Mouse (Mus musculus) embryonic facial prominence, embryonic 15.5 days (tissue): ENCODE measurements around the gene Steap3. TPM values are rescaled to one million over a fixed set of nuclear protein-coding genes. Genes with fewer than 3 reads are reported as not detected.

Source experiments
- ATAC-seq: fragments of 200-750 bp; cut with Nextera tagmentation; 2 replicates; pipeline ENCODE4 v1.8.0; 2017; ENCODE audit warnings: low read depth, moderate TSS enrichment; ENCODE audit not compliant: insufficient number of reproducible peaks, low FRiP score, low TSS enrichment
- H3K27ac ChIP-seq: fragments of 300-500 bp; sonication (generic); replicated peaks from 2 replicates; pipeline ENCODE4 v1.5.1; 2015; ENCODE audit warnings: mild to moderate bottlenecking, inconsistent platforms
- H3K27me3 ChIP-seq: fragments of 300-500 bp; sonication (generic); 2 replicates; pipeline ENCODE4 v1.6.1; 2015; ENCODE audit warnings: inconsistent platforms
- H3K36me3 ChIP-seq: fragments of 300-500 bp; sonication (generic); 2 replicates; pipeline ENCODE4 v1.6.1; 2015; ENCODE audit warnings: mild to moderate bottlenecking, inconsistent platforms
- H3K4me1 ChIP-seq: fragments of 300-500 bp; sonication (generic); 2 replicates; pipeline ENCODE4 v1.6.1; 2015; ENCODE audit warnings: inconsistent platforms
- H3K4me2 ChIP-seq: fragments of 300-500 bp; sonication (generic); replicated peaks from 2 replicates; pipeline ENCODE4 v1.6.1; 2015; ENCODE audit warnings: mild to moderate bottlenecking, inconsistent platforms
- H3K4me3 ChIP-seq: fragments of 300-500 bp; sonication (generic); replicated peaks from 2 replicates; pipeline ENCODE4 v1.5.1; 2015; ENCODE audit warnings: mild to moderate bottlenecking, inconsistent platforms
- H3K9ac ChIP-seq: fragments of 300-500 bp; sonication (generic); 2 replicates; pipeline ENCODE4 v1.6.1; 2015; ENCODE audit warnings: inconsistent platforms
- H3K9me3 ChIP-seq: fragments of 300-500 bp; sonication (generic); replicated peaks from 2 replicates; pipeline ENCODE4 v1.6.1; 2016; ENCODE audit warnings: inconsistent platforms
- WGBS: fragments of 180-500 bp; shearing (Covaris S2); methylation state at CpG from one replicate; pipeline ENCODE4 v1.1.7; 2015; 5-methylcytosine and 5-hydroxymethylcytosine counted together
- polyA plus RNA-seq: library from polyadenylated mRNA; unstranded; fragments of >200 nt; fragmentation: Nextera tagmentation; extraction: Ambion mirVana; gene quantifications from 2 replicates; pipeline ENCODE4 v1.2.1, GENCODE M21; 2015

Gene Steap3
- polyA plus RNA-seq, 1 experiment from 2014 or later = 7.9 TPM

GRCm38 (mm10) chr1:120267631-120268030, 4.9 kb downstream of the Steap3 start:
- Histone ChIP-seq H3K9me3 (no peaks in the 10 kb centered on the region), H3K27me3 (no peaks in the 10 kb centered on the region), H3K4me2 (no peak overlapping the region), H3K9ac (no peak overlapping the region), H3K36me3 (no peaks in the 10 kb centered on the region), H3K4me3 (no peak overlapping the region), H3K4me1 (peaks cover 21% of the 10 kb centered on the region), H3K27ac (no peak overlapping the region)
- no peak for ATAC-seq
- WGBS = 89% methylated on average over 3 of the region's 3 CpGs

- H3K36me3 ChIP-seq = no peaks in the 10 kb centered on the region
- H3K27ac ChIP-seq = no peak overlapping the region
- no peak overlapping the region for H3K9ac ChIP-seq
- H3K4me2 ChIP-seq = no peak overlapping the region
- no peaks in the 10 kb centered on the region for H3K27me3 ChIP-seq
- WGBS = 47% methylated on average over 4 of the region's 4 CpGs
- H3K4me1 ChIP-seq = peaks cover 21% of the 10 kb centered on the region
- H3K9me3 ChIP-seq = no peaks in the 10 kb centered on the region
- H3K4me3 ChIP-seq = no peak overlapping the region
- ATAC-seq = no peak
Observed at GRCm38 (mm10) chr1:120266460-120266859, 6.0 kb downstream of the Steap3 start.

- H3K4me2 ChIP-seq = peak overlapping the region; percentile 98
- H3K36me3 ChIP-seq = no peaks in the 10 kb centered on the region
- peak; percentile 86 for ATAC-seq
- H3K4me3 ChIP-seq = peak overlapping the region; percentile 55
- WGBS = 2% methylated on average over 40 of the region's 40 CpGs
- no peaks in the 10 kb centered on the region for H3K27me3 ChIP-seq
- H3K27ac ChIP-seq = no peak overlapping the region
- peaks cover 21% of the 10 kb centered on the region for H3K4me1 ChIP-seq
- H3K9me3 ChIP-seq = no peaks in the 10 kb centered on the region
- peak overlapping the region; percentile 47 for H3K9ac ChIP-seq
Observed at GRCm38 (mm10) chr1:120264861-120265686, 7.4 kb downstream of the Steap3 start.

- H3K4me1 ChIP-seq = peaks cover 32% of the 10 kb centered on the region
Observed at GRCm38 (mm10) chr1:120263226-120263625, 9.3 kb downstream of the Steap3 start.

GRCm38 (mm10) chr1:120261166-120261565, 11.3 kb downstream of the Steap3 start:
- Histone ChIP-seq H3K27ac (no peak overlapping the region), H3K9ac (no peak overlapping the region), H3K9me3 (no peaks in the 10 kb centered on the region), H3K27me3 (no peaks in the 10 kb centered on the region), H3K4me1 (peaks cover 28% of the 10 kb centered on the region), H3K36me3 (no peaks in the 10 kb centered on the region), H3K4me2 (no peak overlapping the region), H3K4me3 (no peak overlapping the region)
- ATAC-seq = no peak
- WGBS = 91% methylated on average over 5 of the region's 5 CpGs

More at GRCm38 (mm10) chr1:120263226-120263625, 9.3 kb downstream of the Steap3 start:
- no peak overlapping the region for H3K27ac ChIP-seq
- no peaks in the 10 kb centered on the region for H3K9me3 ChIP-seq
- no peaks in the 10 kb centered on the region for H3K36me3 ChIP-seq
- WGBS = 61% methylated on average over 4 of the region's 4 CpGs
- no peak for ATAC-seq
- no peaks in the 10 kb centered on the region for H3K27me3 ChIP-seq
- H3K9ac ChIP-seq = no peak overlapping the region
- no peak overlapping the region for H3K4me2 ChIP-seq
- no peak overlapping the region for H3K4me3 ChIP-seq

GRCm38 (mm10) chr1:120259249-120259648, 13.3 kb downstream of the Steap3 start:
- 62% methylated on average over 7 of the region's 7 CpGs for WGBS
- Histone ChIP-seq H3K4me1 (peaks cover 14% of the 10 kb centered on the region), H3K9ac (no peak overlapping the region), H3K36me3 (no peaks in the 10 kb centered on the region), H3K27ac (no peak overlapping the region), H3K4me2 (no peak overlapping the region), H3K9me3 (no peaks in the 10 kb centered on the region), H3K4me3 (no peak overlapping the region), H3K27me3 (no peaks in the 10 kb centered on the region)
- no peak for ATAC-seq

- Histone ChIP-seq H3K9me3 (no peaks in the 10 kb centered on the region), H3K36me3 (no peaks in the 10 kb centered on the region), H3K4me1 (peaks cover 12% of the 10 kb centered on the region), H3K27me3 (no peaks in the 10 kb centered on the region), H3K9ac (no peak overlapping the region), H3K4me2 (no peak overlapping the region), H3K27ac (no peak overlapping the region), H3K4me3 (no peak overlapping the region)
- 25% methylated on average over 9 of the region's 9 CpGs for WGBS
- ATAC-seq = no peak
Observed at GRCm38 (mm10) chr1:120258744-120259143, 13.8 kb downstream of the Steap3 start.

- ATAC-seq = no peak
- no peak overlapping the region for H3K27ac ChIP-seq
- no peaks in the 10 kb centered on the region for H3K27me3 ChIP-seq
- no peaks in the 10 kb centered on the region for H3K9me3 ChIP-seq
- H3K4me3 ChIP-seq = no peak overlapping the region
- H3K4me1 ChIP-seq = peaks cover 12% of the 10 kb centered on the region
- no peak overlapping the region for H3K9ac ChIP-seq
- H3K36me3 ChIP-seq = no peaks in the 10 kb centered on the region
- H3K4me2 ChIP-seq = no peak overlapping the region
- WGBS = 34% methylated on average over 8 of the region's 8 CpGs
Observed at GRCm38 (mm10) chr1:120258245-120258644, 14.3 kb downstream of the Steap3 start.

GRCm38 (mm10) chr1:120253751-120254150, 18.8 kb downstream of the Steap3 start:
- Histone ChIP-seq H3K9ac (no peak overlapping the region), H3K27ac (no peak overlapping the region), H3K27me3 (no peaks in the 10 kb centered on the region), H3K4me3 (no peak overlapping the region), H3K9me3 (no peaks in the 10 kb centered on the region), H3K4me2 (no peak overlapping the region), H3K4me1 (peaks cover 5% of the 10 kb centered on the region), H3K36me3 (no peaks in the 10 kb centered on the region)
- 83% methylated on average over 6 of the region's 6 CpGs for WGBS
- ATAC-seq = no peak

GRCm38 (mm10) chr1:120252519-120253160, 19.9 kb downstream of the Steap3 start:
- H3K27me3 ChIP-seq = no peaks in the 10 kb centered on the region
- H3K36me3 ChIP-seq = no peaks in the 10 kb centered on the region
- H3K4me1 ChIP-seq = peaks cover 6% of the 10 kb centered on the region; the same call in 1 of the 2 replicates
- H3K27ac ChIP-seq = no peak overlapping the region
- H3K4me3 ChIP-seq = no peak overlapping the region
- no peak overlapping the region for H3K9ac ChIP-seq
- H3K9me3 ChIP-seq = no peaks in the 10 kb centered on the region
- no peak for ATAC-seq
- WGBS = 84% methylated on average over 7 of the region's 7 CpGs
- H3K4me2 ChIP-seq = no peak overlapping the region

GRCm38 (mm10) chr1:120251193-120251592, 21.3 kb downstream of the Steap3 start:
- ATAC-seq = no peak
- peaks cover 7% of the 10 kb centered on the region; the same call in 1 of the 2 replicates for H3K4me1 ChIP-seq
- H3K27ac ChIP-seq = no peak overlapping the region
- no peak overlapping the region for H3K4me2 ChIP-seq
- no peak overlapping the region for H3K9ac ChIP-seq
- WGBS = 96% methylated on average over 1 of the region's 1 CpGs
- H3K36me3 ChIP-seq = no peaks in the 10 kb centered on the region
- H3K27me3 ChIP-seq = no peaks in the 10 kb centered on the region
- H3K4me3 ChIP-seq = no peak overlapping the region
- H3K9me3 ChIP-seq = no peaks in the 10 kb centered on the region
